ENCODE assay signal across 8 mouse cellular contexts in the genomic region with DNA sequence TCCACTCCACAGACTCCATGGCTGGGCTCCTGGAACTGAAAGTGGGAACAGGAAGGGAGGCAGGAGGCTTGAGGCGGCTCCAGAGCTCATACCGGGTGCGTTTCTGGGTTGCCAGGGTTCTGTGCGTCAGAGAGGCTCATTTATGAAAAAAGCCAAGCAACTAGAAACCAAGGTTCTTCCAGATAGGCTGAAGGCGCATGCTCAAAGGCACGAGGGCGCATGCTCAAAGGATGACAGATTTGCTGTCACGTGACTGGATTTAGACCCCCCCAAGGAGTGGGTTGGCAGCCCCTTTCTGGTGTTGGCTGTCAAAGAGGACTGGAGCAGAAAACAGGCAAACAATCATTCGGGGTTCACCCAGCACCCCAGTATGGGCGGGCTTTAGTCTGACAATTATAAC. TPM values are rescaled to one million over a fixed set of nuclear protein-coding genes. Genes with fewer than 3 reads are reported as not detected.
DNase-seq lines count a peak whose midpoint lies in the region; ATAC-seq and TF ChIP-seq lines count a peak whose summit lies in the region.

No protein-coding gene starts in this region.

- H3K4me1 ChIP-seq in embryonic facial prominence, embryonic 10.5 days, result peaks cover 42% of the 10 kb centered on the region
- H3K4me1 ChIP-seq in heart, embryonic 12.5 days (replicated peaks), result peaks cover 30% of the 10 kb centered on the region

- H3K4me3 ChIP-seq in embryonic facial prominence, embryonic 10.5 days, result peak overlapping the region; percentile 29
- H3K4me3 ChIP-seq in heart, embryonic 12.5 days, result no peak overlapping the region
- H3K4me3 ChIP-seq in layer of hippocampus, adult 2 months, result no peak overlapping the region

- H3K27me3 ChIP-seq in embryonic facial prominence, embryonic 10.5 days (replicated peaks; ENCODE audit: low read depth, poor library complexity, severe bottlenecking), result peaks cover 28% of the 10 kb centered on the region
- H3K27me3 ChIP-seq in heart, embryonic 12.5 days (replicated peaks), result no peaks in the 10 kb centered on the region

- no peak for ATAC-seq in heart, embryonic 12.5 days (ENCODE audit: insufficient number of reproducible peaks, low FRiP score)

- H3K4me2 ChIP-seq in heart, embryonic 12.5 days, result peak overlapping the region; percentile 7; the same call in 1 of the 2 replicates

- peak; percentile 48 for DNase-seq in right cerebral cortex, postnatal 4 days
- DNase-seq in right cerebral cortex, adult 18-20 months, result no peak
- no peak for DNase-seq in embryonic facial prominence, embryonic 10.5 days (ENCODE audit: low spot score)
- DNase-seq in layer of hippocampus, adult 2 months (ENCODE audit: low spot score in 2 of 2), result peak; percentile 64 to 72
- DNase-seq in skeletal muscle tissue, adult 2 months (ENCODE audit: low read depth, low spot score), result peak; percentile 80
- DNase-seq in thymus, postnatal 0 days (ENCODE audit: low spot score), result no peak
- no peak for DNase-seq in frontal cortex, postnatal 14 days (ENCODE audit: low spot score in 2 of 2)

- no peak for TF ChIP-seq CTCF in layer of hippocampus, adult 2 months (conservative IDR thresholded peaks at IDR 0.05)

- no peaks in the 10 kb centered on the region for H3K36me3 ChIP-seq in embryonic facial prominence, embryonic 10.5 days (replicated peaks)
- no peaks in the 10 kb centered on the region for H3K36me3 ChIP-seq in heart, embryonic 12.5 days

- WGBS in embryonic facial prominence, embryonic 10.5 days, result 72% methylated on average over 10 of the region's 10 CpGs
- WGBS in heart, embryonic 12.5 days, result 75% methylated on average over 10 of the region's 10 CpGs

- H3K9me3 ChIP-seq in embryonic facial prominence, embryonic 10.5 days, result no peaks in the 10 kb centered on the region
- 0 out of 2 replicates have a peak, but pooled peaks cover 4% of the 10 kb centered on the region for H3K9me3 ChIP-seq in heart, embryonic 12.5 days (replicated peaks)

- H3K27ac ChIP-seq in embryonic facial prominence, embryonic 10.5 days (replicated peaks), result peak overlapping the region; percentile 71
- peak overlapping the region; percentile 50 for H3K27ac ChIP-seq in heart, embryonic 12.5 days (ENCODE audit: poor library complexity, severe bottlenecking)
- H3K27ac ChIP-seq in layer of hippocampus, adult 2 months, result peak overlapping the region; percentile 92

- H3K9ac ChIP-seq in heart, embryonic 12.5 days, result no peak overlapping the region

RNA-seq across cellular contexts. Expression of gene Ctdsp2, which starts 16.8 kb away (rescaled TPM):
- 46.2 and 49.3 TPM in 2 replicates for polyA plus RNA-seq in embryonic facial prominence, embryonic 10.5 days (2016; fragmentation: Nextera tagmentation; extraction: Ambion mirVana)
- 54.0 and 54.6 TPM in 2 replicates for polyA plus RNA-seq in heart, embryonic 12.5 days (2016; fragmentation: Nextera tagmentation; extraction: Ambion mirVana)
- 100 to 1,000 TPM; 106 to 116 TPM for total RNA-seq in layer of hippocampus, adult 2 months (2021)
- 30.3 and 34.3 TPM in 2 replicates for polyA plus RNA-seq in thymus, postnatal 0 days (2015; fragmentation: Nextera tagmentation; extraction: Ambion mirVana)

RNA-seq across cellular contexts. Expression of gene Avil, which starts 38.8 kb away (rescaled TPM):
- polyA plus RNA-seq in embryonic facial prominence, embryonic 10.5 days (2016; fragmentation: Nextera tagmentation; extraction: Ambion mirVana), result 0.06 and 0.44 TPM in 2 replicates
- 0.19 and 0.22 TPM in 2 replicates for polyA plus RNA-seq in heart, embryonic 12.5 days (2016; fragmentation: Nextera tagmentation; extraction: Ambion mirVana)
- under 1 TPM; 0.32 to 0.87 TPM for total RNA-seq in layer of hippocampus, adult 2 months (2021)
- 0.98 and 1.0 TPM in 2 replicates for polyA plus RNA-seq in thymus, postnatal 0 days (2015; fragmentation: Nextera tagmentation; extraction: Ambion mirVana)

Comparison
In these comparisons a context has a peak if more than half of its experiments do, and no peak if none do; other contexts are left out.
1. DNase-seq: peak in right cerebral cortex, postnatal 4 days (single experiment), layer of hippocampus, adult 2 months (2 of 2) and skeletal muscle tissue, adult 2 months (single experiment); none in right cerebral cortex, adult 18-20 months (single experiment), embryonic facial prominence, embryonic 10.5 days (single experiment), thymus, postnatal 0 days (single experiment) and frontal cortex, postnatal 14 days (0 of 2).
2. Peak in every context shown above with its lines, with median percentiles within 50 percentile points of each other: H3K27ac ChIP-seq.